Mouse (Mus musculus) T-helper 1 cell (primary cell): ENCODE results near the gene Fktn.

Experiments used
- in situ Hi-C: fragments of 300-600 bp; cut with MboI, MseI; formaldehyde crosslinking; loops from one replicate; pipeline ENCODE4 v1.15.1; 2025; ENCODE audit warnings: high pct_unique_total_duplicates

Gene Fktn

DNA sequence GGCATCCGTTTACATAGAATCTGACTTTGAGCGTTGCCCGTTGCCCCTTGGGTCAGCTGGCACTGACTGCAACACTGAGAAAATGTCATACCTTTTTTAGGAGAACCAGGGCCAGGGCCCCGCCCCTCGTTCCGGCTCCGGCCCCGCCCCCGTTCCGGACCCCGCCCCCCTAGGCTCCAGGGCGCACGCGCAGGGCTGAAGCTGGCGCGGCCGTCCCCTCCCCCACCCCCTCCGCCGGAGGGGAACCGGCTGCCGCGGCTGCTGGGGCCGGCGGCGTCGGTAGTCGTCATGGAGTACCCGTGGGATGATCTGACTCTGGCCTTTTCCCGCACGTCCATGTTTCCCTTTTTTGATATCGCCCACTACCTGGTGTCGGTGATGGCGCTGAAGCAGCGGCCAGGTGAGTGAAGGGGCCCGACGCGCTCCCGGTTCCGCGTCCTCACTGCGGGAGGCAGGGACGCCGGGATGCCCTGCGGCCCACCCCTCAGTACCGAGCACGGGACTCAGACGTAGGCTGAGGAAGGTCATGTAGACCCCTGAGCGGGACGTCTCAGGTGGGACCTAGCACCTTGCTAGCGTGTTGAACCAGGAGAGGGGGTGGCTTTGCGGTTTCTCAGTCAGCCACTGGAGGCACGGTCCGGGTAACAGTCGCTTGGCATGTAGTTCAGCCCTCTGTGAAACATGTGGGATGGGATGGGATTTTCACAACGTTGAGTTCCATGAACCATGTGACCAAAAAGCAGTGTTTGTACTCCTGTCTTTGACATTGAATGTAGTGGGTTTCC is 112.2 kb downstream of the Fktn start, which contains the start of gene Tmem38b:
Gene Tmem38b (plus strand): TSS at position 225 of the 785 bp plus-strand sequence.
- in situ Hi-C loops, result no loop called here

DNA sequence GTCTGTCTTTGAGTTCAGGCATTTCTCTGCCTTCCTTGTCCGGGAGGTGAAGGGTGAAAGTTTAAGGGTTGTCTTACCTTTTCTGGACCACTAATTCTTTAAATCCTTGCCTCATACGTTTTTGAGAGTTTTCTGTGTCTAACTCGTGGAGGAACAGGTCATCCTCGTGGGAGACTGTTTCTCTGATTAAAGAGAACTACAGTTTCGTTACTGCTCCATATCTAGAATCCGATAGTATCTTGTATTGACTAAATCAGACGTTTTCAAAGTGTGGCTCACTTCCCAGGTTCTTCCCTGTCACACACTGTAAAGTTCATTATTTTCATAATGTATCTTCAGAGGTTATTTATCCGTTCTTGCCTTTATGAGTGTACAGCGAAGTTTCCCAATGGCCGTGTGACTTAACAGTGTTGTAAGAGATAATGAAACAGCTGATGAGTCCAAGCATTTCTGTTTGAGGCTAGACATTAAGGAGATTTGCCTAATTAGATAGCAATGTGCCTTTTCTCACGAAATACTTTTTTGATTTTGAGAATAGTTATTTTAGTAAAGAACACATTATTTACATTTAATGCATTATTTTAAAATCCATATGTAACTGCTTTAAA is 112.9 kb downstream of the Fktn start:
- in situ Hi-C loops, result no loop called here
